Mouse (Mus musculus) cerebellum, adult 11 months (tissue): ENCODE results near the gene Prg4.

Experiments
- DNase-seq: peaks from one replicate; pipeline ENCODE4 v3.0.0; 2022

Gene Prg4

GRCm38 (mm10) chr1:150466132-150466531, at the start of gene Prg4:
Gene Prg4 (minus strand): TSS chr1:150466165.
- no peak for DNase-seq

DNA sequence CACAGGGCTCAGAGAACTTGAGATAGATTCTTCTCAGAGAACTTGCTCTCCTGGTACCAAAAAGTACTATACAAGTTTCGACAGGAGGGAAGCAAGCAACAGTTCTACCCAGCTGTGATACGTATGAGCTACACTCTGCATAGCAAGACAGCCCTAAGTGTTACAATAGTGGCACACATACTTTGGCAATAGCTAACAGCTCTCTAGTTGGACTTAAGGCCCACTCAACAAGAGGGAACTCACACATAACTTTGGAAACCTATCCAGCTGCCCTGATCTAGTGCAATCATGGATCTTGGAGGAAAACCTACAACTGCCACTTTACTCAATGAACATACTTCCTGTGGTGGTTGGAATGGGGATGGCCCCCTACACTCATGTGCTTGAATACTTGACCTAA, 47.1 kb upstream of the Prg4 start:
- DNase-seq = no peak

- no peak for DNase-seq
These were observed 39.8 kb upstream of the Prg4 start for GRCm38 (mm10) chr1:150505794-150506193.

GRCm38 (mm10) chr1:150503321-150503720, 37.4 kb upstream of the Prg4 start:
- DNase-seq = no peak

GRCm38 (mm10) chr1:150498177-150498576, 32.2 kb upstream of the Prg4 start:
- no peak for DNase-seq

GRCm38 (mm10) chr1:150497690-150498089, 31.7 kb upstream of the Prg4 start:
- DNase-seq = no peak

- DNase-seq = no peak
These were observed 30.8 kb upstream of the Prg4 start for GRCm38 (mm10) chr1:150496626-150497302.

DNA sequence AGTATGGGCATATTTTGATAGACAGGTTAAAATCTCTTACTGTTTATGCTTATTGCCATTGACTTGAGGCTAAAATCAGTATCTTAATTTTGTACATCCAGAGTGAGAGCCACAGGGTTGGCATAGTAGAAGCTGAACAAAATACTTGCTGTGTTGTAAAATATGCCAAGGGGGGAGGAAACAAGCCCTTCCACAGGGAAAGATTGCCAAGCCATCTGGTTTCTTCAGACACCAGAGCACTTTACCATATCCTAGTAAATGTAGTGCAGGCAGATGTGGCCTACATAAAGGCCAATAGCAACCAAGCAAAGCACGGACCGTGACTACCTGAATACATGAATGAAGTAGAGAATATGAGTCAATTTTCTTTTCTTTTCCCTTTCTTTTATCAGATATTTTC, 23.2 kb upstream of the Prg4 start:
- DNase-seq = no peak

DNA sequence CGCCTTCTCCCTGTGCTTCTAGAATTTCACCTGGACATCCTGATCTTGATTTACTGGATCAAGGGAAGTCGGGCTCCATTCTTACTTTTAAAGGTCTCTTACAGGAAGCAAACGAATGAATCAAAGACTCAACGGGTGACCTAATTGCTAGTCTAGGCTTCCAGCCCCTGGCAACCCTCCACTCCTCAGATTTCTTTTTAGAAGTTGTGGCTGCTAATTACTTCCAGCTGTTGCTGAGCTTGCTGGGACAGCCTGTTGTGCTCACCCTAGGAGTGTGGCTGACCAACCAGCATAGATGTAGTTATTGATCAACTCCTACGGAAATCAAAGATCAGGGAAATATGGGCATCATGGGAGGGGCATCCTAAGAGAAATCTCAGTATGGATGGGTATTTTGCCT, 14.7 kb upstream of the Prg4 start:
- DNase-seq = no peak

DNA sequence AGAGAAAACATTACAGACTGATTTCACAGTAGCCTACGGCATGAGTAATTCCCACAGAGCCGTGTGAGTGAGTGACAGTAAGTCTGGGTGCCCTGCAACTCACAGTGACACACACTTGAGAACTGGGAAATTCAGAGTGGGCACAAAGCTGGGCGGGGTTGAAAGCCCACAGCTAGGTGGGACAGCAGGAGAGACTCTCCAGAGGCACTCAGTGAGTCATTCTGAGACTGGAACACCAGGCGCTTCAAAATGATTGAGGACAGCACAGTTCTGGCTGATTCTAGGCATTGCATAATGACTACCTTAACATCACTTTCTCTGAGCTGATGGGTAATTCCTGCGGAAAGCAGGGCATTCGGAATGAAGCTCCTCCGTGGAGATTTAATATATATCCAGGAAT, 6.6 kb upstream of the Prg4 start:
- DNase-seq = no peak

GRCm38 (mm10) chr1:150469992-150470391, 4.0 kb upstream of the Prg4 start:
- no peak for DNase-seq

DNA sequence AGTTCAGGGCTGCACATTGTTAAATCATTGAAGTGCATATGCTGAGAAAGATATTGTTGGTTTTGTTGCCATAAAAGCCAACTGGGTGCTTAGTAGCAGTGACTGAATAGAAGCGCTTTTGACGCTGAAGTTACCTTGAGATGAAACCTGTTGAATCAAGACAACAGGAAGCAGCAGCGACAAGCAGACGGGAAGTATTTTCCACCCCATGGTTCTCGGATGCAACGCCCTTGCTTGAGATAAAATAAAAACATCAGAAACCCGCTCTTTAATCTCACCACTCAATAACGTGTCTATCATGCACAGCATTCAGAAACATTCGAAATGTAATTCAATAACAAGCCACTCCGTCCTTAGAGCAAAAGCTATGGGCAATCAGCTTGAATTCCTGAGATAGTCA, 601 bp downstream of the Prg4 start:
- DNase-seq = no peak

GRCm38 (mm10) chr1:150463691-150464090, 2.3 kb downstream of the Prg4 start:
- DNase-seq = no peak

DNA sequence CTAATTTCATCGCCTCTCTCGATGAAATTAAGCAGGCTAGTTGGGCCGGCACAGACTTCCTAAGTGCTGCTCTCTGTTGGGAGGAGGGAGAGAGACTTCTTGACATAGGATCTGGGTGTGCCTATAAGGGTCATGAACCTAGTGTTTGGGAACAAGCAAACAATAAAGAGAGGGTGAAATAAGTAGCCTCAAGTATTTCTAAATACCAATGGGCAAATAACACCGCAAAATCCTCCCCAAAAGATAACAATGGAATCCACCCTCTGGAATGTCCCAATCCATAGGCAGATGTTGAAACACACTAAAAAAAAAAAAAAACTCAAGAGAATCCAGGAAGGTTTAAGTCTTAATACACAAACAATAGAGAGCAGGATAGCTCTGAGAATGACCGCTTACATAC, 2.9 kb downstream of the Prg4 start:
- no peak for DNase-seq

DNA sequence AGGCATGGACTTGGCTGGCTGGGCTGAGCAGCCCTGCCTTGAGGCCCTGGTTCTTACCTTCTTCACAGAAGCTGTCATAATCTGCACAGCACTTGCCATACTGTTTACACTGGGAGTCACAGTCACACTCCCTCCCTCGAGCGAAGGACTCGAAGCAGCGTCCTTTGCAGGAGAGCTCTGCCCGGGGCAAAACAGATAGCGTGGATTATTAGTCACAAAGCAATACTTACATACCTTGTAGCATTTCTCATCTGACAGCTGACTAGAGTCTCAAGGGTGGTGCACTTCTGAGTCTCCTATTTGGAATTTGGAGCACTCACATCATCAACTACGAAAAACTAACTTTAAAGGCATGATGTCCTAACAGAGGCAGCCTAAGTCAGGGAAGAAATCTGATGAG, 5.4 kb downstream of the Prg4 start:
- no peak for DNase-seq

DNA sequence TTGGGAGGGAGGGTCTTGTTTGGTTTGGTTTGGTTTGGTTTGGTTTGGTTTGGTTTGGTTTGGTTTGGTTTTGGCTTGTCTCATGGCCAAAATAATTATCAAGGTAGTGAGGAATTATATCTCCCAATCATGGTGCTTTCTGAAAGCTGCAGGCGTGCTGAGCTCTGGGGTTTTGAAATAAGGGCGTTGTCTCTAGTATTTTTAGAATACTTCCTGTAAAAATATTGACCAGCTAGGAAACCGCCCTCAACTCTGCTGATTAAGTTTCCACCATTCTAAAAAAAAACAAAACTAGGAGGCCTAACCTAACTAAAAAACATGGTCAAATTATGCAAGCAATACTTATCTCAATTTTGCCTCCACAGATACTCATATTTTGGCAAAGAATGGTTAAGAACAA, 6.4 kb downstream of the Prg4 start:
- no peak for DNase-seq

GRCm38 (mm10) chr1:150458977-150459376, 7.0 kb downstream of the Prg4 start:
- no peak for DNase-seq

- DNase-seq = no peak
These were observed 24.2 kb downstream of the Prg4 start for GRCm38 (mm10) chr1:150441731-150442130.

- no peak for DNase-seq
These were observed 27.3 kb downstream of the Prg4 start for GRCm38 (mm10) chr1:150438641-150439040.

- DNase-seq = no peak
These were observed 39.7 kb downstream of the Prg4 start for GRCm38 (mm10) chr1:150426216-150426615.

- no peak for DNase-seq
These were observed 40.3 kb downstream of the Prg4 start for GRCm38 (mm10) chr1:150425665-150426064.

DNA sequence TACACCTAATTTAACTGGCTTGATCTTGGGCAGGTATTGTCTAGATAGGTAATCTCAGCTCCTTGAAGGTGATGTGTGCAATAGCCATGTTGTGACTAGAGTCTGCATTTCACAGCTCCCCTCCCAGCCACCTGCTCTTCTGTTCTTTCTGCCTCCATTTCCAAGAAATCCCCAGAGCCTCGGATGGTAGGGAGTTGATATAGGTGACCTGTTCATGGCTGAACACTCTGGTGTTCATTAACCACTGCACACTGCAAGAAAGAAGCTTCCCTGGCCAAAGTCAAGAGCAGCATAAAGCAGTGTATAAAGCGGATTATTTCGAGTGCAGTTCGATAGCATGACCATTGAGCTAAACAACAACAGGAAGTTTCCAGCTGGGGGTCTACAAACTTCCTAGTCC, 47.5 kb downstream of the Prg4 start:
- no peak for DNase-seq

GRCm38 (mm10) chr1:150416006-150416405, 50.0 kb downstream of the Prg4 start:
- DNase-seq = no peak

DNA sequence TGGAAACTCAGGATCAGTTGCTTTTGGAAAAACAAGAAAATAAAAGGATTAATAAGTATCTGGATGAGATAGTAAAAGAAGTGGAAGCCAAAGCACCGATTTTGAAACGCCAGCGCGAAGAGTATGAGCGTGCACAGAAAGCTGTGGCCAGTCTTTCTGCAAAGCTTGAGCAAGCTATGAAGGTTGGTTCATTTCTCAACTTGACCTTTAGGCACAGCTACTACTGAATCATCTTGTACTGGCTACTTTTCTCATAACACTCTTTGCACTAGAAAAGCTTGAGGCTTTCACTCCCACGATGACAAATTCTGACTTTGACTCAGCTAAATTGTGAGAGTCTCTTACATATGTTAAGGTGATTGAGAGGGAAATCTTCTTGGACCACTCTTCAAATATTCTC, 56.0 kb downstream of the Prg4 start:
- DNase-seq = no peak

DNA sequence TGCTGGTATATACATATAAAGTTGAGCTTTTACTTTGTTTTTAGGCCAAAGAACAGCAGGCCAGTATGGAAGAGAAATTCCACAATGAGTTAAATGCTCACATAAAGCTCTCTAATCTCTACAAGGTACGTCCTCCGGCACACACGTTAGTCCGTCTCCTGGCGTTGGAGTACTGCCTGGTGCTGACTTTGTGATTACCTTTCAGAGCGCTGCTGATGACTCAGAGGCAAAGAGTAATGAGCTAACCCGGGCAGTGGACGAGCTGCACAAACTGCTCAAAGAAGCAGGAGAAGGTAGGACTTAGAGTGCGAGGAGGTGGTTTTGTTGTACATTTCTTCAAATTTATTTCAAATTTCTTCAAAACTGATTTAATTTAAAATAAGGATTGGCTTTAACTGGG, 58.7 kb downstream of the Prg4 start:
- DNase-seq = no peak

DNA sequence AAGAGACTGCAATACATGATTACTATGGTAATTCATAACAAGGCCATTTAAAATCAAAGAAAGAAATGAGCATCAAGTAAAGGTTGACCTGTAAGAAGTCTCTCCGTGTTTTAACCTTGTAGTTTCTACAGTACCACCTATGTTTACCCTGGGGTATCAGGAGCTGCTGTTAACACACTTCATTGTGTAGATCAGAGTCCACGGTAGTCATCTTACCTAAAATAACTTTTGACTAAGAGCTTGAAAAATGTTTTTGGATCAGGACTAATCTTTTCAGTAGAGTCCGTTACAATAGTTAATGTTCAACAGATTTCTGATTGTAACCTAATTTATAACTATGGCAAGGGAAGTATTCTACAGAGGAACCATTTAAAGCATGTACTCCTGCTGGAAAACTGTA, 61.4 kb downstream of the Prg4 start:
- no peak for DNase-seq
